Mouse (Mus musculus): ENCODE measurements around the gene Phc2.

- TF ChIP-seq CTCF (IDR thresholded peaks at IDR 0.05; ENCODE audit: borderline replicate concordance, extremely low read depth, insufficient read depth, insufficient read length) (no peak), POLR2A (IDR thresholded peaks at IDR 0.05; ENCODE audit: borderline replicate concordance, extremely low read depth, insufficient read depth, insufficient read length, poor library complexity, severe bottlenecking) (no peak)
Observed at GRCm38 (mm10) chr4:128615761-128616160, 38.7 kb upstream of the Phc2 start.
